Mouse (Mus musculus): ENCODE data around the gene Ppib.

The Ppib gene

DNA sequence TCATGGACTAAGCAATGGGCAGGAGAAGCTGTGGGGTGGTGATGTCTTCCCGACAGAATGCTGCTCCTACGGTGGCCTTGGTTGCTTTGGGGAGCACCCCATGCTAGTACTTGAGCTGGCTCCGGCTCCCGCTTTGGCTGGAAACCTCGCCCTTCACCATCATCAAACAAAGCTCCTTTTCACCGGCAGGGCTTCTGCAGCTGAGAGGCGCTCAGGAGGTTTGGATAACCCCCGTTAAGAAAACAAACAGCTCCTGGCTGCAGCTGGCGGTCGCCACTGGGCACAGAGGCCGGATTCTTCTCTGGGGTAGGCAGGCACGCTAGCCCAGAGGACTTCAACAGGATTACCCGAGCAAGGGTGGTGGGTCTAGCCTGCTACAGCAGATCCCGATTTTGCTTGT lies 18.5 kb downstream of the Ppib start:
- no peak for DNase-seq

DNA sequence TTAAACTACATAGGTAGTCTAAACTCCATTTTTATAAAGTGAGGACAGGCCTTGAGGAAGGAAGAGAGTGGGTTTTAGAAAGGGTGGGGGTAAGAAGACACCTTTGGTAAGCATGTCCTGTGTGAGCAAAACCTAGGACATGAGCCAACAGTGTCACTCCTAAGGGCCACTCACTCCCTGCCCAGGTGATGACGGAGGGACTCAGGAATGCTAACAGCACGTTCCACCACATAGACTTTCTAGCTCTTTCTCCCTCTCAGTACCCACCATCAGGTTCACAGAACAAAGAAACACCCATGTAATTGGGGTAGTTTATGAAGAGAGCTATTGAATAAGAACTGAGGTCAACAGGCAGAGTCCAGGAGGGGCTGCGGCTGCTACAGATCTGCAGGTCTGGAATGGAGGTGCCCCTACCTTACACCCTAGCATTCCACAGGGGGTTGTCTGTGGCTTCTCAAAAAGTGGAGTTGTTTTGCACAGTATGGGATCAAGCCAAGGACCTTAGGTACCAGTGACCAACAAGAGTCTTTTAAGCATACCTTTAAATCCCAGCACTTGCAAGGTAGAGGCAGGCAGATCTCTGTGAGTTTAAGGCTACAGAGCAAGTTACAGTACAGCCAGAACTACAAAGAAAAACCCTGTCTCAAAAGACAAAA lies 20.9 kb downstream of the Ppib start:
- DNase-seq, result no peak

DNA sequence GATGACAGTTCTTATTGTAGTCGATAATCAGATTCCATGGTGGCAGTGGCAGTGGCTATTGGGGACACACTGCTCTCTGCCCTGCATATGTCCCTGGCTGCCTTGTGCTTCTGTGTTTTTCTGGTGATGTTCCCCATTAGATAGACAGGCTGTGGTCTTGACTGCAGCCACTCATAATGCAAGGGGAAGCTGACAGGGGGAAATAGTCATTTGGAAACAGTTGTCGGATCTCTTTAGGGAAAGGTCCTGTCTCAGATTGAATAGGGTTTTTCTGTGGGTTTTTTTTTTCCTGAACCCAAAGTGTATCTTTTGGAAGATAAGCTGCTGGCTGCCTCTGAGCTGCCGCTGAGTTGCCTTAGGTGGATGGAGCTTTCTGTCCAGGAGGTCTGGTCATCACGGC lies 22.0 kb downstream of the Ppib start:
- DNase-seq, result no peak

DNA sequence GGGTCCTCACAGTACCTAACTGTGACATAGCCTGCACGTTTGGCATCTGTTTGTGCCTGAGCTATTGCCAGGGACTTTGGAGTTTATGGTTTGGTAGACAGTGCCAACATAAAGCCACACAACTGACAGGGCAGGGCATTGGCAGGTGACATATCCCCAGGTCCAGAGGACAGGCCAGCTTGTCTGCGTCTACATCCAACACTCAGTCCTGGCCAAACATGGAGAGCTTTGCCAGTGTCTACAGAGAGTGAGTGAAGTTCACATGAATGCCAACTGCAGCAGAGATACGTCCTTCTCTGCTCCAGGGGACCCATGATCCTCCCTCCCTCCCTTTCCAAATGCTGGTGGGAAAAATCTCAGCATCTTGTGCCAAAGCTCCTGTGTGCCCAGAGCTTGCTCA lies 24.1 kb downstream of the Ppib start:
- DNase-seq, result no peak

GRCm38 (mm10) chr9:66087062-66087461 lies 27.0 kb downstream of the Ppib start:
- no peak for DNase-seq

DNA sequence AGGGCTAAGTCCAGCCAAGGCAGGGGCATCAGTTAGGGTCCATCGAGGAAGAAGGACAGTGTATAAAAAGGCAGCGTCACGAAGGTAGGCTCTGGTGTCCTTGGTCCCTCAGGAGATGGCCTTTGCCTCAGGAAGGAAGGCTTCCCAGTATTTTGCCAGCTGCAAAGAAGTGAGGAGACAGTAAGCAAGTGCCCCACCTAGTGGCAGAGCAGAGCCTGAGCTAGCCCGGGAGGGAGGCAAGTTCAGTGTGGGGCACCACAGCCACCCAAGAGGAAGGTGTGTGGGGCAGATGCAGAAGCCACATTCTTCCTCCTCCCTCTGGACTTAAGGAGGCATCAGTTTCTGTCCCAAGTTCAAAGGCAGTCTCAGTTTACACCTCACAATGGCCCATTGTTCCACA lies 28.4 kb downstream of the Ppib start:
- no peak for DNase-seq

DNA sequence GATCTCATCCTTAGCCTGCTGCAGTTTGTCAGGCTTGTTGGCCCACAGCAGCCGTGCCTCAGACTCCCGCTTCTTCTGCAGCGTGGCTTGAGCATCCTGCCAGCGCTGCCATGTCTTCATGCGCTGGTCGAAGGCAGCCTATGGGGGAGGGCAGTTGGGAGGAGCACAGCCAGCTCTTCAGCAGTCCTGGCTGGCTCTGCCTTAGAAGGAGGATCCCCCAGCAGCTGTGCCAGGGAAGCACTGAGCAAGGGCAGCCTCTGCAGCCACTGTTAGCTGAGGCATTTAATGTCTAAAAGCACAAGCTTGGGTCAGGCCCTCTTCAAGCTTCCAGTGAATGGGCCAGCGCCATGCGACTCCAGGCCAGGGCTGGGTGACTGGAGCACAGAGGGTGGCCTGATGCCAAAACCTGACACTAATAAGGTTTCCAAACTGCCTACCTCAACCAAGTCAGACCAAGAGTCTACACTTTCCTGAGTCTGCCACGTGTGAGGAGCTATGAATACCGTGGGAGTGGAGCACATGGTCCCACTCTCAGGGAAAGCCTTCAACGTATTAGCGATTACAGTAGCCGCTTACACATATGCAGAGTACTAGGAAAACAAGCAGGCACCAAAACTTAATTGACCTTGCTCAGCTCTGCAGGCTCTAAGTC lies 30.7 kb downstream of the Ppib start:
- no peak for DNase-seq

DNA sequence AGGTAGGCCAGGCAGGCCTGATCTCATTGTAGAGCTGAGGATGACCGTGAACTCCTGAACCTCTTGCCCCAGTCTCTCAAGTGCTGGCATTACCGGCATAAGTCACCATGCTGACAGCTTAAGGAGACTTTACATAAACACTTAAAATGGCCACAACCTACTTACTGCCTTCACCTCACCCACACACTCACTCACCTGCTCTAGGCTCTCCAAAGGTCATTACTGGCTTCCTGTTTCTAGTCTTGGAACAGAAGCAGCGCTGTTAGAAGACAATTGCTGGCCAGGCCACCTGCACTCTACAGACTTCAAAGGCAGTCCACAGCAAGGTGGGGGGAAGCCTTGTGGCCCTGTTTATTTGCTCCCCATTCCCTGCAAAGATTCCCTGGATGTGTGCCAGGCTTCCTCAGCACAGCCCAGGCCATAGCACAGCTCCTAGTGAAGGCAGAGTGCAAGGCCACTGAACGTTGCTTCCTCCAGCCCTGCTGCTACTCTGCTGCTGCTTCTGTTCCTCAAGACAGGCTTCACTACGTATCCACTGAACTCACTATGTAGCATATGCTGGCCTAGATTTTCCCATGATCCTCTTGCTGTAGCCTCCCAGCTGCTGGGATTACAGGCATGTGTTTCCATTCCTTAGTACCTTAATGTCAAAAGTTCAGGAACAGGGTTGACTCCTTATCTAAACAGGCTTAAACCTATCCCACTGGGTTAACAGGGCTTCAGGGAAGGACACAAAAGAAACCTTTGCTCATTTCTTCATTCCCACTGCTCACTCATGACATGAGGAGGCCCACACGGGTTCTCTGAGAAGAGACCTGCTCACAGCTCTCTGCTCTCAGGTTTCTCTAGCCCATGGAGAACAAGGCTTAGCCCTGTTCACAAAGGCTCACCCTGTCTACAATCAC lies 31.6 kb downstream of the Ppib start:
- DNase-seq, result no peak

DNA sequence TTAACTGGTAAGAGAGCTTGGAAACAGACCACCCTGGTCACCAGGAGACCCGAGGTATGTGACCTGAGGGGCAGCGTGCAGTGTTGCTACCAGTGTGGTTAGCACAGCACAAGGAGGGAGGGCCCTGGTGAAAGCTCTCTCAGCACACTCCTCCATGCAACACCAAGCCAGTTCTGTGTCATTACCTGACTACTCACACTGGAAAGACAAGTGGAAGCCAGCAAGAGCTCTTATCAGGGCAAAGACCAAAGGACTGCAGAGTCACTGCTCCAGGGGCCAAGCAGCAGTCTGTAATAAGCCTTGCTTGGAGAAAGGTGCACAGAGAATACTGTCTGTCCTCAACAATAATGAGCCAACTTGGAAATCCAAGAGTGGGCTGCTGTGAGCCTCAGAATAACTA lies 32.6 kb downstream of the Ppib start:
- no peak for DNase-seq

DNA sequence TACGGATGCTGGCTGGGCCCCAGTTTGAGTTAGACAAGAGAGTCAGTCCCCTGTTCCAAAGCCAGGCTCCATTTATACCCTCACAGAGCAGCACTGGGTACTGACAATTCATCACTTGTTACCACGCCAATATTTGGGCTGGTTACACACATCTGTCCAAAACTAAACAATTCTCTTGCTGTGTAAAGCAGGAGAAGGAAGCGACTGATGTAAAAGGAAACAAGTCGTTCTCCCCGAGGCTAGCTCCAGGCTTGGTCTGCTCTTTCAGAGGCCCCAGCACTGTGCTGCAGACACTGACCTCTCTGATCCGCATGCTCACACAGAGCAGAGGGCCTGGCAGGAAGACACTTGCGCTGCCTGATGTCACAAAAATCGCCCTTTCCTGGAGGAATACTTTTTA lies 41.6 kb downstream of the Ppib start:
- DNase-seq, result peak; percentile 28

GRCm38 (mm10) chr9:66102668-66103067 lies 42.6 kb downstream of the Ppib start:
- no peak for DNase-seq

DNA sequence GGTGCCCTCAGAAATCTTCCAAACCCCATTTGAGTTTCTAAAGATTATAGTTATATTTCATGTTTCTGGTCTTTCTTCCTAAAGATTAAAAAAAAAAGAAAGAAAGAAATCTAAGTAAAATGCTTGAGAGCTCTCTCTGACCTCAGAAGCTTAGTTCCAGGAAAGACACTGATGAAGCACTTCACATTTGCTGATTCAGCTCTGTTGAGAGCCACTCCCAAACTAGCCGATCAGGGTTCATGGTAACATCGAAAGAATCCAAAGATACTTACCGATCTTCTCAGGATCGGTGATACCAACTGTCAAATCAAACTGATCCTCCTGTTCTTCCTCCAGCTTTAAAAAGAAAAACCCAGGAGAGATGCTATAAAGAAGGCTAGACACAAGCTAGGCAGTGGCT lies 44.6 kb downstream of the Ppib start:
- no peak for DNase-seq

GRCm38 (mm10) chr9:66105168-66105567 lies 45.1 kb downstream of the Ppib start:
- no peak for DNase-seq

DNA sequence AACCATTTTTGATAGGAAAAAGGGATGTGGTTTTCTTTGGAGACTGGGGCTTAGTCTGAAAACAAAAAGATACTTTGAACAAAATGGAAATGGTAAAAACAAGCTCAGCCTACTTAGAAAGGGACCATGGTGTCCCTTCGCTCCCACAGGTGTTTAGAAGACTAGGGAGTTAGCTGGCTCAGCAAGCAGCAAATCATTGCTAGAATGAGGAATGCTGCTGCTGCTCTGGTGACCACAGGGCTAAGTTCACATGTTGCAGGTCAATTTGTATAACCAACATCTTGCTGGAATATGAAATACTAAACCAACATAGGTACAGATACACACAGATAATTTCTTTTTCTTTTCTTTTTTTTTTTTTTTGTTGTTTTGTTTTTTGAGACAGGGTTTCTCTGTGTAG lies 49.6 kb downstream of the Ppib start:
- no peak for DNase-seq

GRCm38 (mm10) chr9:66110126-66110525 lies 50.1 kb downstream of the Ppib start:
- no peak for DNase-seq

DNA sequence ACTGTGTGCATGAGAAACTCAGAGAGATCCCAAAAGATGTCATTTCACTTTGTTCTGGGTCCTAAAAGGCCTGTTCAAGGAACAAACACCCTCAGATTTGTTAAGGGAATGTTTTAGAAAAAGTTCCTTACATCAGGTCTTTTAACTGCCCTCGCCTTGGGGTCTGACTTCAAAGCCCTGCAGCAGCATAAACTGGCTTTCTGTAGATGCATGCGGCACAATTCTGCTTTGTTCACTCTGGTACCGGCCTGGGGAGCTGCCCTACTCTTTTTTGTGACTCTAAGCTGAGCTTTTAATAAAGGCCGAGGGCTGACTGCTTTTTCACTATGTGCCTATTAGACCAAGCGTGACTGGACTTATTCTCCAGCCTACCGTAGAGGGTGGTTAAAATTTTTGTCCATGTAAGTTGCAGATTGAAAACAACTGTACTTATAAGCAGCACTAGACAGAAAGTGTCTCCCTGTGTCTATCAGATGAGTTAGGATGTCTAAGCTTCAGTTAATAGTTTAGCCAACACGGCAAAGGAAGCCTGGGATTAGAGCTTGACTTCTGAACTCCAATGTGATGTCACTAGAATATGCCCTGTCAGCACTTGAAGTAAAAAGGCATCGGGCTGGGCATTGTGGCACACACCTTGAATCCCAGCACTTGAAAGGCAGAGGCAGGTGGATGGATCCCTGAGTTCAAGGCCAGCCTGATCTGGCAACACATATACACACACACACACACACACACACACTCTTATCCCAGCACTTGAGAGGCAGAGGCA lies 50.8 kb downstream of the Ppib start:
- DNase-seq, result no peak

GRCm38 (mm10) chr9:66114341-66114740 lies 54.3 kb downstream of the Ppib start:
- no peak for DNase-seq
